Mouse (Mus musculus) stomach, postnatal 0 days (tissue): Measurements from ENCODE around the gene Rab17.

Experiments used
- CTCF ChIP-seq: IDR thresholded peaks from 2 replicates; pipeline ENCODE4 v1.5.1; 2016; ENCODE audit warnings: antibody characterized with exemption, low read depth, mild to moderate bottlenecking, moderate library complexity
- EP300 ChIP-seq: optimal IDR thresholded peaks from 2 replicates; pipeline ENCODE3; 2016; ENCODE audit warnings: antibody characterized with exemption

DNA sequence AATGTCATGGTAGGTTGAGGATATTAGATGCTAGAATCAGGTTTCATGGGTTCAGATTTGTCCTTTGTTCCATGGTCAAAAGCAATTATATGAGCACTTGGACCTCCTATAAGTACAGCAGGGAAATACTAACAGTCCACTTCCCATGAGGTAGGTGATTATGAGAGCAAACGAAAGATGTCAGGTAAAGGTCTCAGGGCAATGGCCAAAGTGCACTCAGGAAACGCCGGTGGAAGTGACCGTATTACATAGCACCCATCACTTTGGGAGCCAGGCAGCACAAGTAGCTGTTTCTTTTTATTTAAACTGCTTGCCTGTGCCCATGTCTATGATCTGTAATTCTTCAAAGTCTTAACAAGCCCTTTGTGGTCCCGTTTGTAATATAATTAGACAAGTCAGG is 36.6 kb upstream of the Rab17 start:
- no peak for TF ChIP-seq CTCF
- no peak for TF ChIP-seq EP300
